Mouse (Mus musculus): Measurements from ENCODE around the gene Srarp. TPM values are rescaled to one million over a fixed set of nuclear protein-coding genes. Genes with fewer than 3 reads are reported as not detected.

Srarp gene
- polyA plus RNA-seq, 1 experiment: 14.2 TPM

DNA sequence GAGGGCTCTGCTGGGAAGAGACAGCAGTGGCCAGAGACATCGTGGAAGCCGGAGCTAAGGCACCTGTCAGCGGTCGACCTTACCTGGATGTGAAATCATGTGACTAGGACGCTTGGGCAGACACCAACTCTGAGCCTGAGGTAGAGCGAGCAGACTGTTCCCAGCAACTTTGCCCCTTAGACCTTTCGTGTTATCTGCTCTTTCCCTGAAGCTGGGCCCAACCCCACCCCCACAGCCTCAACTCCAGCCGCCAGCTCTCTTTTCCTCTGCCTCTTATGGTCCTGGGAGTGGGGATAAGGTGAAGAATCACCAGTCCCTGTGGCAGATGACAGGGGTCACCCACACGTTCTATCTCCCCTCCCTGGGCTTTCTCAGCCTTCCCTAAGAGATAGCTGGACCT is 15.0 kb downstream of the Srarp start:
- no peak overlapping the region for H3K27ac ChIP-seq (ENCODE audit: insufficient read depth, low read length)
- no peak for TF ChIP-seq POLR2A (IDR thresholded peaks at IDR 0.05; ENCODE audit: extremely low read depth, insufficient read depth, low read length)
- TF ChIP-seq CTCF (IDR thresholded peaks at IDR 0.05; ENCODE audit: extremely low read depth, insufficient read depth, low read length): no peak
- peaks cover 3% of the 10 kb centered on the region; the same call in 1 of the 2 replicates for H3K4me1 ChIP-seq (ENCODE audit: control insufficient read depth, insufficient read depth, low read length)
- H3K4me3 ChIP-seq (ENCODE audit: insufficient read depth, low read length): no peak overlapping the region

DNA sequence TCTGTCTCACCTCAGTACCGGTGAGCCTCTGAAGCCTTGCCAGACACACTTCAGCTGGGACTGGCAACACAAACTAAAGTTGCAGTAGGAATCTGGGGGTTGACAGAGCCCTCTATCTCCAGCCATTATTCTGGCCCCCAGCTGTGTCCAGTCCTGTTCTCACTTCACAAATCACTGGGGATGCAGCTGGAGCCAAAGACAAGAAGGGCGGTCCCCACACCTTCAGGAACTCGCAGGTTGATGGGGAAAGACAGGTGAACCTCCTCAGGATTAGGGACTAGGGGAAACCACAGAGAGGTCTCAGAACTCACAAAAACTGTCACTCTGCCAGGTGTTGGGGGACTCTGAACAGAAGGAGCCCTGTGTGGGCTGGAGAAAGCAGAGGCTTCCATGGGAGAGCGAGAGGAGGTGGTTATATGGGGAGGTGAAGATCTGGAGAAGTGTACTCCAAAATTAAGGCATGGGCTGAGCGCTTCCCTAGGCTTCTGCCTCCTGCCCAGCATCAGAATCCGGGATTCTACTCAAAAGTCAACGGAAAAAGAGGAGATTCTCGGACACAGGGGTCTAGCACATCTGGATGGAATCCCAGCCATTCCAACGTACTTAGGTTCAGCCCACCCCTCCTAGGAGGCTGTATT is 15.6 kb downstream of the Srarp start, which contains the start of gene Hspb7:
Gene Hspb7 (plus strand): TSS at position 588 of the 638 bp plus-strand sequence.
- H3K4me3 ChIP-seq (ENCODE audit: insufficient read depth, low read length): no peak within 1 kb of the TSS
- TF ChIP-seq POLR2A (IDR thresholded peaks at IDR 0.05; ENCODE audit: extremely low read depth, insufficient read depth, low read length): no peak
- TF ChIP-seq CTCF (IDR thresholded peaks at IDR 0.05; ENCODE audit: extremely low read depth, insufficient read depth, low read length): no peak
- peaks cover 3% of the 10 kb centered on the region; the same call in 1 of the 2 replicates for H3K4me1 ChIP-seq (ENCODE audit: control insufficient read depth, insufficient read depth, low read length)

DNA sequence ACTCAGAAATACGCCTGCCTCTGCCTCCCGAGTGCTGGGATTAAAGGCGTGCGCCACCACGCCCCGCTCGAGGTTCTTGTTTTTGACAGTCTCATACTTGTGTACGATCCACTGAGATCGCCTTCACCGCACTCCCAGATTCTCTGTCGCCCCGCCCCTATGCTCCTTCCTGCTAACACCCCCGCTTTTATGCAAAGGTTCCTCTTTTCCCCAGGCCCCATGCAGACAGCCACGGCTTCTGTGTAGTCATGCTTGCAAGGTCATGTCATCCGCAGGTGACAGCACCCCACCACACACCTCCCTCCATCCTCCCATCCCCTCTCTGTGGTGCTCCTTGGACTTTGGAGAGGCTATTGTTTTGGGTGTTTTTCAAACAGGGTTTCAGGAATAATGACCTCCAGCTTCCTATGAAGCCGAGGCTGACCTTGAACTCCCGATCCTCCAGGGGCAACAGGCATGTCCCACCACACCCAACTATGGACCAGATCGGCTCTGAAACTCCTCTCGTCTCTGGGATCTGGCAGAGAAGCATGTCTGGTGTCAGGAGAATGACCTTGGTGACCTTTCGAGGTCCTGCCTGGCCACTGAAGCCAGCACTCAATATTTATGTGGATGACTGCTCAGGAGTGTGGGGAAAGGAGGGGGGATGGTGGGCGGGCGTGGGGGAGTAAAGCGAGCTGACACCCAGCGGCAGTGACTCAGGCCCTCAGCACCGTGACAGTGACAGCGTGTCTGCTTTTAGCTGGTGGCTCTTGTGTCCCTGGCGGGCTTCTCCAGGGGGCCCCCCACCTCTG is 16.3 kb downstream of the Srarp start:
- no peak overlapping the region for H3K4me3 ChIP-seq (ENCODE audit: insufficient read depth, low read length)
- H3K27ac ChIP-seq (ENCODE audit: insufficient read depth, low read length): no peak overlapping the region
- H3K4me1 ChIP-seq (ENCODE audit: control insufficient read depth, insufficient read depth, low read length): peaks cover 1% of the 10 kb centered on the region; the same call in 1 of the 2 replicates
- TF ChIP-seq CTCF (IDR thresholded peaks at IDR 0.05; ENCODE audit: extremely low read depth, insufficient read depth, low read length) (no peak), POLR2A (IDR thresholded peaks at IDR 0.05; ENCODE audit: extremely low read depth, insufficient read depth, low read length) (no peak)

More for the DNA sequence above, 15.6 kb downstream of the Srarp start, which contains the start of gene Hspb7:
- H3K27ac ChIP-seq (ENCODE audit: insufficient read depth, low read length): no peak within 1 kb of the TSS

DNA sequence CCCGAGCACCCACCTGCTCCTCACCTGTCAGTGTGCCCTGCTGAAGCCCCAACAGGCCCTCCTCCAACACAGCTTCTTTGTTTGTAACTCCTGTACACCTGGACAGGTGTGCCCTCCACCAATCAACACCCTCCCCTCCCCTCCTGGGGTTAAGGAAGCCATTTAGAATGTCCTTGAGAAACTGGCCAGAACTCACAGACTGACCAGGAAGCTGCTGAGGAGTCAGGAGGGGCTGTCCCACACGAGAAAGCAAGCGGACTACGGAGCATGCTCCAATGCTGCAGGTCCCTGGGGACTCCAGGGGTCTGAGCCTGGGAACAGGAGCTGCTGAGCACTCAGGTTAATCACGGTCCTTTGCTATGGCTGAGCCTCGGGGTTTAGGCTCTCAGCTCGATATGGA is 20.0 kb downstream of the Srarp start, which contains the start of gene Clcnkb:
Gene Clcnkb (minus strand): TSS at position 91 of the 400 bp plus-strand sequence.
- Histone ChIP-seq H3K4me1 (ENCODE audit: control insufficient read depth, insufficient read depth, low read length) (peaks cover 1% of the 10 kb centered on the region; the same call in 1 of the 2 replicates), H3K4me3 (ENCODE audit: insufficient read depth, low read length) (no peak within 1 kb of the TSS), H3K27ac (ENCODE audit: insufficient read depth, low read length) (no peak within 1 kb of the TSS)
- TF ChIP-seq CTCF (IDR thresholded peaks at IDR 0.05; ENCODE audit: extremely low read depth, insufficient read depth, low read length) (no peak), POLR2A (IDR thresholded peaks at IDR 0.05; ENCODE audit: extremely low read depth, insufficient read depth, low read length) (no peak)

DNA sequence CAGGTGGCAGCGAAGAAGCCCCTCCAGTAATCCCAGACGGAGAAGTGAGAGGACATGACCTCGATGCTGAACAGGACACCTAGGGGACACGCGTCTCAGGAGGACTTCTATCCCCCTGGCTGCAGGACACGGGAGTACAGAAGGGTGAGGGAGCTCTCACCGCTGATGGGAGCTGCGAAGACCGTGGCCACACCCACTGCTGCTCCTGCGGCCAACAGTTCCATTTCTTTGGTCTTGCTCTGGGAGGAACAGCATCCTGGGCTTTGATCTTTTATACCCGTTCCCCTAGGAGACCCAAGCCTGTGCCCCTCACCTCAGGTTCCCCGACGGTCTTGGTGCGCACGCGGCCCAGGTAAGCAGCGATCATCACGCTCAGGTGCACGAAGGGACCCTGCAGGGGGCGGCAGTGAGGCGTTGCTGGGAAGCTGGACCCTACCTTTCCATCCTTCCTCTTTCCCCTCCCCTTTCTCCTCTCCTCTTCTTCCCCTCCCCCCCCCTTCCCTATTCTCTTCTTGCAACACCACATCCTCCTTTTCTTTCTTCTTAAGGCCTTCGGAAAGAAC is 24.4 kb downstream of the Srarp start:
- Histone ChIP-seq H3K27ac (ENCODE audit: insufficient read depth, low read length) (no peak overlapping the region), H3K4me1 (ENCODE audit: control insufficient read depth, insufficient read depth, low read length) (no peaks in the 10 kb centered on the region), H3K4me3 (ENCODE audit: insufficient read depth, low read length) (no peak overlapping the region)
- TF ChIP-seq CTCF (IDR thresholded peaks at IDR 0.05; ENCODE audit: extremely low read depth, insufficient read depth, low read length): no peak
- TF ChIP-seq POLR2A (IDR thresholded peaks at IDR 0.05; ENCODE audit: extremely low read depth, insufficient read depth, low read length): no peak

DNA sequence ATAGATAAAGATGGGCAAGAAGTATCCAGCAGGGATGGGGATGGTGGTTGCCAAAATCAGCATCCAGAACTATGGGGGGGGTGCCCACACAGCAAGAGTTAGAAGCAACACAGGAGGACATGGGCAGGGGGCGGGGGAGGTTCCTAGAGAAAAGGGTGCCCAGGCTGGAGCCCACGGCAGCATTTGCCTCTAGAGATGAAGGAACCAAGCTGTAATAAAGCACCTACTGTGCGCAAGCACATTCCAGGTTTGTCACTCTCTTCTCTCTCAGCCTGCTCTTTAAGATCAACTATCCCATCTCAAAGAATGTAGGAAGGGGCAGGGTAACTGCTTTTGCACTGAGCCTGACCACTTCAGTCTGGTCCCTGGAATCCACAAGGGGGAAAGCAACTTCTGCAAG is 27.3 kb downstream of the Srarp start:
- H3K4me3 ChIP-seq (ENCODE audit: insufficient read depth, low read length): no peak overlapping the region
- no peak overlapping the region for H3K27ac ChIP-seq (ENCODE audit: insufficient read depth, low read length)
- peaks cover 3% of the 10 kb centered on the region; the same call in 1 of the 2 replicates for H3K4me1 ChIP-seq (ENCODE audit: control insufficient read depth, insufficient read depth, low read length)
- TF ChIP-seq CTCF (IDR thresholded peaks at IDR 0.05; ENCODE audit: extremely low read depth, insufficient read depth, low read length) (no peak), POLR2A (IDR thresholded peaks at IDR 0.05; ENCODE audit: extremely low read depth, insufficient read depth, low read length) (no peak)

DNA sequence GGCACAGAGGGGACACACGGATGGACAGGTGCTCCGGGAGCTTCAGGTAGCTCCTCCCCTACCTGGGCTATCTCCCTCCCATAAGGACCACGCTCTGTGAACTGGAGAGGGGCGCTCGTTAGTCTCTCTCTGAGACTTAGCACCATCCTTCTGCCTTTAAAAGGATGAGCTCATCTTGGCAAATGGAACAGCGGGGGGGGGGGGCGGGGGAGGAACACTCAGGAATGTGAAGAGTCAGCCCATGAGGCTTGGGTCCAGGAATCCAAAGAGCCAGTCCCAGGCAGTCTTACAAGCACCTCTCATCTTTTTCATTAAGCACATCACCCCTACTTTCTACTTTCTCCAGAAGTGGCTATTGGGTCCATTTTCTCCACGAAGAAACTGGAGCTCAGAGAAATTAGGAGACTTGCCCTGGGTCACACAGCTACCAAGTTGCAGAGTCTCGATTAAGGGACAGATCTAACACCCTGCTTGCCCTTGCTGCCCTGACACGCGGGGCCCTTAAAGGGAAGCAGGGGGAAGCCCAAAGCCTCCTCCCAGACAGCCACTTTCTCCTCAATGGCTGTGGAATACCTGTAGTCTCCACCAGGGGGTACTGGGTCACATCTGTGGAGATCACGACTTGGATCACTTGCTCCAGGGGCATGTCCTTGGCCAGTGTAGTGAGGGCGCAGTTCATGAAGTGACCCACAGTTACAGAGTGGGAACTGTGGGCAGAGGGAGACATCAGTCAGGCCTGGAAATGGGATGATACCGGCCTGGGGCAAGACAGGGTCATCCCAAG is 29.2 kb downstream of the Srarp start:
- peaks cover 3% of the 10 kb centered on the region; the same call in 1 of the 2 replicates for H3K4me1 ChIP-seq (ENCODE audit: control insufficient read depth, insufficient read depth, low read length)
- TF ChIP-seq CTCF (IDR thresholded peaks at IDR 0.05; ENCODE audit: extremely low read depth, insufficient read depth, low read length) (peak; percentile 46), POLR2A (IDR thresholded peaks at IDR 0.05; ENCODE audit: extremely low read depth, insufficient read depth, low read length) (no peak)
- no peak overlapping the region for H3K27ac ChIP-seq (ENCODE audit: insufficient read depth, low read length)
- no peak overlapping the region for H3K4me3 ChIP-seq (ENCODE audit: insufficient read depth, low read length)

DNA sequence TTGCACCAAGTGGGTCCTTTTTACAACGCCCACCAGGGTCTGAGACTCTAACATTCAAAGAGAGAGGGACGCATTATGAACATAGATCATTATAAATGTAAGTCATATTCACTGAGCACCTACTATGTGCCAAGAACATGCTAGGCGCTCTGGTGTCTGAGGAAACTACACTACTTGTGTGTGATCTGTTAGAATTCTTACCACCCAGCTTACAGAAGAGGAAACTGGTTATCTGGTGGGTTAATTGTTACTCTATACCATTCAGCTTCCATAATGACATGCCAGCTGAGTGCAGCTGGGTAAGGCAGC is 30.6 kb downstream of the Srarp start:
- H3K27ac ChIP-seq (ENCODE audit: insufficient read depth, low read length): no peak overlapping the region
- TF ChIP-seq CTCF (IDR thresholded peaks at IDR 0.05; ENCODE audit: extremely low read depth, insufficient read depth, low read length) (no peak), POLR2A (IDR thresholded peaks at IDR 0.05; ENCODE audit: extremely low read depth, insufficient read depth, low read length) (no peak)
- H3K4me1 ChIP-seq (ENCODE audit: control insufficient read depth, insufficient read depth, low read length): peaks cover 3% of the 10 kb centered on the region; the same call in 1 of the 2 replicates
- no peak overlapping the region for H3K4me3 ChIP-seq (ENCODE audit: insufficient read depth, low read length)

Measured in cortical plate, adult 2 months (tissue).